Mouse (Mus musculus) embryonic stem cell, embryonic (primary cell): Measurements from ENCODE around the gene Foxr1.

Experiments
- CTCF ChIA-PET, 4 experiments: fragments of 300-600 bp in 2 of 4; fragments of 350-600 bp in 2 of 4; sonication (Branson Sonifier 250); formaldehyde crosslinking; loops; one replicate each; lab custom pipeline; 2022; ENCODE audit warnings: inconsistent platforms in 2 of 4; lab: Charles Lee
- POLR2A ChIA-PET, 4 experiments: fragments of 300-600 bp in 2 of 4; fragments of 350-600 bp in 2 of 4; sonication (Branson Sonifier 250); formaldehyde crosslinking; loops; one replicate each; lab custom pipeline; 2022; ENCODE audit warnings: antibody characterized with exemption in 4 of 4, inconsistent platforms in 1 of 4; lab: Charles Lee

Foxr1 gene

GRCm38 (mm10) chr9:44454891-44455220 lies 13.9 kb upstream of the Foxr1 start, which contains the start of gene Upk2:
Gene Upk2 (minus strand): TSS chr9:44454976.
- POLR2A ChIA-PET: interaction anchor here (0.6 to 2.8 kb wide), 33 partner anchors 11 to 335 kb away, joined by 3 to 13 read pairs (median 4); partner anchors contain the start of genes Bcl9l (in 1 of the 4), Ccdc84 (in 1 of the 4) and Foxr1 (in 1 of the 4)
- CTCF ChIA-PET: interaction anchor here (0.5 to 7.0 kb wide), 72 partner anchors 8 to 679 kb away, joined by 3 to 84 read pairs (median 7); partner anchors contain the start of genes Bcl9l (in 4 of the 4), Foxr1 (in 2 of the 4) and Ddx6 (in 1 of the 4)

GRCm38 (mm10) chr9:44454132-44454890 lies 13.4 kb upstream of the Foxr1 start:
- CTCF ChIA-PET: interaction anchor here (0.5 to 7.0 kb wide), 97 partner anchors 8 to 1308 kb away, joined by 3 to 84 read pairs (median 5); partner anchors contain the start of genes Bcl9l (in 4 of the 4), Foxr1 (in 2 of the 4), Ddx6 (in 1 of the 4) and Vps11 (in 1 of the 4)
- POLR2A ChIA-PET: interaction anchor here (0.6 to 2.8 kb wide), 53 partner anchors 10 to 335 kb away, joined by 3 to 13 read pairs (median 4); partner anchors contain the start of genes Bcl9l (in 2 of the 4), Ccdc84 (in 2 of the 4), Foxr1 (in 2 of the 4) and Cxcr5 (in 1 of the 4)

GRCm38 (mm10) chr9:44450387-44450786 lies 9.5 kb upstream of the Foxr1 start:
- CTCF ChIA-PET: interaction anchor here in 2 of 4 experiments (0.6 to 3.1 kb wide), 10 partner anchors 28 to 468 kb away, joined by 4 to 17 read pairs (median 4); no protein-coding TSS in a partner anchor

GRCm38 (mm10) chr9:44444402-44445025 lies 3.6 kb upstream of the Foxr1 start:
- ChIA-PET POLR2A (interaction anchor here in 3 of 4 experiments (0.5 to 1.8 kb wide), 9 partner anchors 10 to 1578 kb away, joined by 3 to 5 read pairs (median 4); partner anchors contain the start of genes Upk2 (in 2 of the 3), Ccdc84 (in 1 of the 3) and Hyou1 (in 1 of the 3)), CTCF (interaction anchor here in 3 of 4 experiments (0.7 to 2.2 kb wide), 3 partner anchors 9 to 34 kb away, joined by 6 to 9 read pairs (median 8); partner anchors contain the start of gene Upk2 (in 1 of the 3))

More at GRCm38 (mm10) chr9:44450387-44450786, 9.5 kb upstream of the Foxr1 start:
- POLR2A ChIA-PET: interaction anchor here in 3 of 4 experiments (0.8 to 1.7 kb wide), 4 partner anchors 9 to 1239 kb away, joined by 3 to 5 read pairs (median 4); partner anchors contain the start of gene Foxr1 (in 1 of the 3)

GRCm38 (mm10) chr9:44435747-44436146 lies 5.2 kb downstream of the Foxr1 start:
- POLR2A ChIA-PET: interaction anchor here in 2 of 4 experiments (0.6 to 5.5 kb wide), 4 partner anchors 15 to 142 kb away, joined by 3 to 33 read pairs (median 3); no protein-coding TSS in a partner anchor
- CTCF ChIA-PET: interaction anchor here in 2 of 4 experiments (0.5 to 0.6 kb wide), 2 partner anchors 168 to 224 kb away, joined by 4 to 9 read pairs; no protein-coding TSS in a partner anchor

- ChIA-PET POLR2A (interaction anchor here (0.6 to 5.6 kb wide), 23 partner anchors 8 to 937 kb away, joined by 3 to 45 read pairs (median 4); partner anchors contain the start of genes Ccdc84 (in 2 of the 4), H2afx (in 1 of the 4), Slc37a4 (in 1 of the 4) and Trappc4 (in 1 of the 4)), CTCF (interaction anchor here (0.6 to 2.1 kb wide), 18 partner anchors 8 to 326 kb away, joined by 3 to 8 read pairs (median 3); partner anchors contain the start of genes Bcl9l (in 2 of the 4), Upk2 (in 2 of the 4), C1qtnf5 (in 1 of the 4) and Ccdc84 (in 1 of the 4))
Observed at GRCm38 (mm10) chr9:44432577-44433185, 8.3 kb downstream of the Foxr1 start.

GRCm38 (mm10) chr9:44423576-44423975 lies 17.4 kb downstream of the Foxr1 start:
- ChIA-PET POLR2A (interaction anchor here in 3 of 4 experiments (0.6 to 12.0 kb wide), 31 partner anchors 8 to 232 kb away, joined by 3 to 342 read pairs (median 4); partner anchors contain the start of genes Trappc4 (in 3 of the 3), Foxr1 (in 2 of the 3), H2afx (in 2 of the 3) and Hyou1 (in 2 of the 3)), CTCF (interaction anchor here in 3 of 4 experiments (0.6 to 2.0 kb wide), 11 partner anchors 31 to 778 kb away, joined by 3 to 8 read pairs (median 4); partner anchors contain the start of genes Upk2 (in 1 of the 3) and Vps11 (in 1 of the 3))

- CTCF ChIA-PET: interaction anchor here in 3 of 4 experiments (0.5 to 2.6 kb wide), 7 partner anchors 9 to 621 kb away, joined by 3 to 11 read pairs (median 4); partner anchors contain the start of genes Upk2 (in 1 of the 3) and Vps11 (in 1 of the 3)
Observed at GRCm38 (mm10) chr9:44420280-44420898, 20.5 kb downstream of the Foxr1 start.

GRCm38 (mm10) chr9:44419730-44420129 lies 21.2 kb downstream of the Foxr1 start:
- ChIA-PET POLR2A (interaction anchor here (0.5 to 12.0 kb wide), 70 partner anchors 9 to 930 kb away, joined by 3 to 342 read pairs (median 5); partner anchors contain the start of genes Hyou1 (in 3 of the 4), C2cd2l (in 2 of the 4), Foxr1 (in 2 of the 4) and H2afx (in 2 of the 4)), CTCF (interaction anchor here in 1 of 4 experiments (0.7 to 2.6 kb wide), 5 partner anchors 9 to 460 kb away, joined by 3 to 11 read pairs (median 4); partner anchors contain the start of genes Upk2 and Vps11)

More at GRCm38 (mm10) chr9:44420280-44420898, 20.5 kb downstream of the Foxr1 start:
- POLR2A ChIA-PET: interaction anchor here (0.6 to 12.0 kb wide), 50 partner anchors 10 to 683 kb away, joined by 3 to 342 read pairs (median 4); partner anchors contain the start of genes H2afx (in 3 of the 4), Hyou1 (in 3 of the 4), Vps11 (in 3 of the 4) and C2cd2l (in 2 of the 4)

- POLR2A ChIA-PET: interaction anchor here (0.6 to 12.0 kb wide), 136 partner anchors 8 to 647 kb away, joined by 3 to 342 read pairs (median 5); partner anchors contain the start of genes Trappc4 (in 4 of the 4), Dpagt1 (in 3 of the 4), Foxr1 (in 3 of the 4) and H2afx (in 3 of the 4)
- CTCF ChIA-PET: interaction anchor here (0.6 to 2.6 kb wide), 26 partner anchors 11 to 1721 kb away, joined by 3 to 11 read pairs (median 3); partner anchors contain the start of genes Bcl9l (in 1 of the 4), Cbl (in 1 of the 4), Hyou1 (in 1 of the 4) and Slc37a4 (in 1 of the 4)
Observed at GRCm38 (mm10) chr9:44418519-44419385, 22.2 kb downstream of the Foxr1 start, which contains the start of gene Ccdc84. Gene Ccdc84 (minus strand): TSS chr9:44418569.

- ChIA-PET POLR2A (interaction anchor here (0.6 to 12.0 kb wide), 96 partner anchors 8 to 648 kb away, joined by 3 to 342 read pairs (median 6); partner anchors contain the start of genes Trappc4 (in 4 of the 4), Dpagt1 (in 3 of the 4), H2afx (in 3 of the 4) and Hyou1 (in 3 of the 4)), CTCF (interaction anchor here in 3 of 4 experiments (0.5 to 2.5 kb wide), 22 partner anchors 11 to 309 kb away, joined by 3 to 11 read pairs (median 3); partner anchors contain the start of genes Bcl9l (in 1 of the 3), Cbl (in 1 of the 3), Hyou1 (in 1 of the 3) and Slc37a4 (in 1 of the 3))
Observed at GRCm38 (mm10) chr9:44417892-44418363, 23.0 kb downstream of the Foxr1 start.

- POLR2A ChIA-PET: interaction anchor here (0.6 to 12.0 kb wide), 80 partner anchors 7 to 291 kb away, joined by 3 to 342 read pairs (median 7); partner anchors contain the start of genes Trappc4 (in 4 of the 4), H2afx (in 3 of the 4), Hyou1 (in 3 of the 4) and Rps25 (in 3 of the 4)
- CTCF ChIA-PET: interaction anchor here in 2 of 4 experiments (0.5 to 2.5 kb wide), 18 partner anchors 12 to 238 kb away, joined by 3 to 11 read pairs (median 3); partner anchors contain the start of genes Cbl (in 1 of the 2), Hyou1 (in 1 of the 2), Slc37a4 (in 1 of the 2) and Vps11 (in 1 of the 2)
Observed at GRCm38 (mm10) chr9:44417156-44417891, 23.6 kb downstream of the Foxr1 start.

- ChIA-PET POLR2A (interaction anchor here in 3 of 4 experiments (0.6 to 13.2 kb wide), 31 partner anchors 8 to 605 kb away, joined by 3 to 342 read pairs (median 10); partner anchors contain the start of genes Slc37a4 (in 3 of the 3), Ccdc84 (in 2 of the 3), H2afx (in 2 of the 3) and Hyou1 (in 2 of the 3)), CTCF (interaction anchor here in 2 of 4 experiments (0.6 to 1.4 kb wide), 2 partner anchors 29 to 64 kb away, joined by 3 to 5 read pairs; no protein-coding TSS in a partner anchor)
Observed at GRCm38 (mm10) chr9:44412781-44413180, 28.2 kb downstream of the Foxr1 start.
